Mouse (Mus musculus) hematopoietic stem cell, adult 5-6 weeks (primary cell): ENCODE results near the gene Gm12184. TPM values are rescaled to one million over a fixed set of nuclear protein-coding genes. Genes with fewer than 3 reads are reported as not detected.
"Not testable (repeated sequence)": the region's sequence is repeated elsewhere in the genome, so short reads cannot be mapped to it uniquely, and the experiment has no call there.

Source experiments
- ATAC-seq, 2 experiments: fragments of 125-278 bp in 1 of 2; replicated peaks in 1 of 2; 2 replicates each; pipeline ENCODE4 v1.8.0; 2016 to 2017; ENCODE audit warnings: inconsistent platforms in 2 of 2, mild to moderate bottlenecking in 2 of 2, moderate number of reproducible peaks in 2 of 2, low read depth in 1 of 2, moderate TSS enrichment in 1 of 2; ENCODE audit not compliant: low FRiP score in 2 of 2, poor library complexity in 2 of 2, severe bottlenecking in 2 of 2, insufficient read depth in 1 of 2, low TSS enrichment in 1 of 2
- total RNA-seq: library from RNA; stranded (forward); fragments of 172-1452, 232-1000 nt; gene quantifications from 2 replicates; pipeline ENCODE4 v1.2.3, GENCODE M21; 2017

The Gm12184 gene
- total RNA-seq, 1 experiment from 2014 or later, result 23.2 TPM

DNA sequence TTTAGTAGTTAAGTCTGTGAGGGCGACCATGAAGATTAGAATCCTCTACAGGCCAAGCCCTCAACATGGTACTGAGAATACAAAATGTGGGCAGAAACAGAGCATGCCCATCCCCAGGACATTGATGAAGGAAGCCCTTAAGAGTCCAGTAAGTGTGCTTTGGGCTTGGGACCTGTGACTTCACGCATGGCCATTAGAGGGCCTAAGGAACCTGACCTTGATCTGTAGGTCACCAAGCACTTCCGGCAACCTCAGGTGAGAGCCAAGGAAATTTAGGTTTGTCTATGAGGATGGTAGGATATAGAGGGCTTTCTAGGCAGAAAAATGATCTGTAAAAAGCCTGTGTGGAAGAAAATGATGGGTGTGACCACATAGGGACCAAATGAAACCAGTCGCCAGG, 30.2 kb downstream of the Gm12184 start:
- ATAC-seq, result no peak

DNA sequence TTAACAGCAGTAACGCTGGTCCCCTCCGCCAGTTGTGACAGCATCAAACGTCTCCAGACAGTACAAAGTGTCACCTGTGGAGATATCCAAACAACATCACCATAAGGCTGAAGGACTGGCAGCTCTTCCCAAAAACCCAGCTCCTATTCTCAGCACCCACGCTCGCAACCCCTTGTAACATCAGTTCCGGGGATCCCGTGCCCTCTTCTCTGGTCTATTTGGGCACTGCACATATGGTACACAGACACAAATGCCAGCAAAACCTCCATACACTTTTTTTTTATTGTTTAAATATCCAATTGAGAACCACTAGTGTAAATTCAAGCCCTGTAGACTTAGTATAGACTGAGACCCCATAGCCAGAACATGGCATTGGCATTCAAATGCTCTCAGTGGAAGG, 31.2 kb downstream of the Gm12184 start:
- ATAC-seq, result no peak

DNA sequence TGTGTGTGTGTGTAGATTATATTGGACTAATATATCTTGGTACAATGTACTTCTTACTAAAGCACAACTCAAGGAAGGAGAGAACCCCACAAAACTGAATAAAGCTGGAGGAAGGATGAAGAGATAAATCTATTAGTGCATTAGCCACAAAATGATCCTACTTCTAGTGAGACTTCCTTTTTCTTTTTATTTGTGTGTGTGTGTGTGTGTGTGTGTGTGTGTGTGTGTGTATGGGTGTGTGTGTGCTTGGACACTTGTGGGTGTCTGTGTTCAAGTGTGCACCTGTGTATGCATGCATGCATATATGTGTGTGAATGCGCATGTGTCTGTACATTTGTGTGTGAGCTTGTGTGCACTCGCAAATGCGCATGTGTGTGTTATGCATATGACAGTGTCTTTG, 33.3 kb downstream of the Gm12184 start:
- ATAC-seq, result no peak

DNA sequence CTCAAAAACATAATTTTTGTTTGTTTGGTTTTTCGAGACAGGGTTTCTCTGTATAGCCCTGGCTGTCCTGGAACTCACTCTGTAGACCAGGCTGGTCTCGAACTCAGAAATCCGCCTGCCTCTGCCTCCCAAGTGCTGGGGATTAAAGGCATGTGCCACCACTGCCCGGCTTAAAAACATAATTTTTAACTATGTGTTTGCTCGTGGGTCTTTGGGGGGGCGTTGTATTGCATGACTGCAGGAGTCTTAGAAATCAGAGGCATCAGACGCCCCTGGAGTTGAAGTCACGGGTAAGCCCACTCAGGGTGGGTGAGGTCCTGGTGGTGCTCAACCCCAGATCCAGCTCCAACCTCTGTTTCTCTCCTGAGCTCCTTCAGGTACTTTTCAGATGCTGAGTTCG, 34.6 kb downstream of the Gm12184 start:
- ATAC-seq, result not testable (repeated sequence)

DNA sequence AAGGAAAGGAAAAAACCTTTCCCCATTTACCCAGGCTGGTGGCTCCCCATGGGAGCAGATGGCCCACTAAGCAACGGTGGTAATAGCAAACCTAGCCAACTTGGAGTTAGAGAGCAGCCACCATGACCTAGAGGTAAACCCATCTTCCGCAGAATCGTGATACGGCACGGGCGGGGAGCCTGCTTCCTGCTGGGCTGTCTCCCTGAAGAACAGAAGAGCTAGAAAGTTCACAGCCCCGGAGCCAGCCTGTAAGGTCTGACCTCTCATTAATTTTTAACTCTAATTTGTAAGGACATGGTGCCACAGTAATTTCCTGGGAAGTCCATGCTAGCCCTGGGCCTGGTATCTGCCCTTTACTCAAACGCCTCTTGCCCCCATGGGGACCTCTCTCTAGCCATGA, 35.5 kb downstream of the Gm12184 start:
- ATAC-seq, result no peak

DNA sequence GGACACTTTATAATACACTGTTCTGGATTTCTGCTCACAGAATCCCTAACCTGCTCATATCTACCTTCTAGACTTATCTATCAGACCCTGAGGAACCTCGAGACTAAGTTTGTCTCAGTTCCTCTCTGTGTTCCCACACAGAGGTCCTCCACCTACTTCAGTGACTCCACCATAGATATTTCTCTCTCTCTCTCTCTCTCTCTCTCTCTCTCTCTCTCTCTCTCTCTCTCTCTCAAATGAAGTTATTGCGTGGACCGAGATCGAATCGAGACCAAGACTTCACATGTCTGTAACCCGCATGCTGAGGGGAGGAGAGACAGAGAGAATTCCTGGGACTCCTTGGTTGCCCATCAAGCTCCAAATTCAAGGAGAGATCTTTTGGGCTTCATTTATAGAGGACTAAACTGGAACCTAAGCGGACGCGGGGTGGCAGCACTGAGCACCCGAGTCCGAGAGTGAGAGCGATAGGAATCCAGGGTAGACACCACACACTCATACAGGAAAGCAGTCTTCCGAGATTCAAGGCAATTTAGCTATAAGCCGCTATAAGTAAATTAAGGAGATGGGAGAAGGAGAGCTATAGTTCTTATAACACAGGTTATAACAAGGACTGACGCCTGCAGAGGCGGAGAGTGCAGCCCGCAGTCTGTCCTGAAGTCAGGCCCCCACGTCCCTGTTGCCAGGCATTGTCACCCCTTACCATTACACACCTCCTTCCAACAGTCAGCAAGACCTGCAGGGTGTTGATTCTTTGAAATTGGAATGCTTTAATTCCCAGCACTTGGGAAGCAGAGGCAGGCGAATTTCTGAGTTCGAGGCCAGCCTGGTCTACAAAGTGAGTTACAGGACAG, 36.3 kb downstream of the Gm12184 start:
- ATAC-seq, result peak; percentile 47 to 66; a peak in 3 of 4 replicates

DNA sequence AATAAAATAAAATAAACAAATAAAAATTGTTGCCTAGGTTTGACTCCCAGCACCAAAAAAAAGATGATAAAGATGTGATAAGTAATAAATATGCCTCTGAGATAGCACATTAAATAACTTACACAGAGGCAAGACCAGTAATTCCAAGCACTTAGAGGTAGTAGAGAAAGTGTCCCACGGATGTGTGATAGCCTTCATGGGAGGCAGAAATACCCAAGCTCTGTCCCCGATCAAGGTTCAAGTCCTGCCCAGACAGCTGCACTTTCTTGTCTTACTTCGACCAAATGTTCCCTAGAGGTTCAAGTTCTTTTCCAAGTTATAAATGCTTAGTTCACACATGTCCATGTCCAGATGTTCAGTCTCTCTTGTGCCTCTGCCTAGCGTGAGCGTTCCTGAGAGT, 37.2 kb downstream of the Gm12184 start:
- ATAC-seq, result no peak

DNA sequence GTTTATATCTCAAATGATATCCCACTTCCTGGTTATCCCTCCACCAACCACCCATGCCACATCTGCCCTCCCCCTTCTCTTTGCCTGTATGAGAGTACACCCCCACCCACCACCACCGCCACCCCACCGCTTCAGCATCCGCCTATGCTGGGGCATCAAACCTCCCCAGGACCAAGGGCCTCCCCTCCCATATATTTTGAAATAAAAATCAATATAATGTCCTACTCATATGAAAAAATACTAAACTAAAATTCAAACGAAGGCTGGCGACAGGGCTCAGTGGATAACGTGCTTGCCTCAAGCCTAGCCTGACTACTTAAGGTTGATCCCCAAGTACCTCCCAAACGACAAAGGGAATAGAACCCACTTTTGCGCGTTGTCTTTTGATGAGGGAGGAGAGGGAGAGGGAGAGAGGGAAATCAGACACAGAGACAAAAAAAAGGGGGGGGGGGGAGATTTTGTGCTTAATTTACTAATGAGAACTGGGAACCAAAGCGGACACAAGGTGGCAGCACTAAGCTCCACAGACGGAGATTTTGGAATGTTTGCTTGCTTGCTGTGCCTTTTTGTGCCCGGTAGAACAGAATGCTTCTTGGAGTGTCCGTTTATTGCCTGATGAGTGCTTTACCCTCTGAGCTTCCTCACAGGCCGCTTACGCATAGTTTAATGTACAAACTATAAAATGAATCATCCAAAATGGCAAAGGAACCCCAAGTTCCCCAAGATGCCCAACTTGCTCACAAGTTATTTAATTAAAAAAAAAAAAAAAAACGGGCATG, 38.0 kb downstream of the Gm12184 start:
- peak; percentile 51 to 64 for ATAC-seq

DNA sequence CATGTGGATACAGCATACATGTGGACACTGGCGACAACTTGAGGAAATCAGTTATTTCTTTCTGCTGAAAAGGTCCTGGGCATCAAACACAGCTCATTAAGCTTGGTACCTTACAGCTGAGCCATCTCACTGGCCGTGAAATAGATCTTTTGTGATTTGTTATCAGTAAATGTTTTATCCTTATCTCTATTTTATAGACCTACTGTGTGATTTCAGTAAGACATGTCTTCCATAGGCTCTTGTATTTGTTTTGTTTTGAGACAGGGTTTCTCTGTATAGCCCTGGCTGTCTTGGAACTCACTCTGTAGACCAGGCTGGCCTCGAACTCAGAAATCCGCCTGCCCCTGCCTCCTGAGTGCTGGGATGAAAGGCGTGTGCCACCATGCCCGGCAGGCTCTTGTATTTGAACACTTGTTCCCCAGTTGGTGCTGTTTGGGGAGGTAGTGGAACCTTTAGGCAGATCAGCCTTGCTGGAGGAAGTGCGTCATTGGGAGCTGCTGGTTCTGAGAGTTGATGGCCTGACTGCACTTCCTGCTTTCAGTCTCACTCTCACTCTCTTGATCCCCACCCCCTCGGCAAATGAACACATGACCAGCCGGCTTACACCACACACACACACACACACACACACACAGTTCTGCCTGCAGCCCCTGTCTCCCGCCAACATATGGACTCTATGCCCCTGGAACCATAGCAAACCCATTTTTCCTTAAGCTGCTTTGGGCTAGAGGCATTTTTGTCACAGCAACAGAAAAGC, 38.8 kb downstream of the Gm12184 start:
- ATAC-seq, result peak; percentile 92

DNA sequence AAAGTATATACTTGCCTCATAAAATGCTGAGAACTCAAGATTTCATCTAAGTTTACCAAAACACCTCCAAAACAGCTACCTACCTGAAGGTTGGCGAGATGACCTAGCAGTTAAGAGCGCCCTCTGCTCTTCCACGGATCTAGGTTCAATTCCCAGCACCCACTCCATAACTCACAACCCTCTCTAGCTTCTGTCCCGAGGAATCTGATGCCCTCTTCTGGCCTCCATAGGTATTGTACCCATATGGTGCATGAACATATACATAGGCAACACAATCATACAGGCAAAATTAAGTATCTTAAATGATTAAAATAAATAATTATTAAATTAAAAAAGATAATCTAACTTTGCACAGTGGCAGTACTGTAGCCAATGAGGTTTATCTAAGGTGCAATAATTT, 44.2 kb downstream of the Gm12184 start:
- ATAC-seq, result no peak

DNA sequence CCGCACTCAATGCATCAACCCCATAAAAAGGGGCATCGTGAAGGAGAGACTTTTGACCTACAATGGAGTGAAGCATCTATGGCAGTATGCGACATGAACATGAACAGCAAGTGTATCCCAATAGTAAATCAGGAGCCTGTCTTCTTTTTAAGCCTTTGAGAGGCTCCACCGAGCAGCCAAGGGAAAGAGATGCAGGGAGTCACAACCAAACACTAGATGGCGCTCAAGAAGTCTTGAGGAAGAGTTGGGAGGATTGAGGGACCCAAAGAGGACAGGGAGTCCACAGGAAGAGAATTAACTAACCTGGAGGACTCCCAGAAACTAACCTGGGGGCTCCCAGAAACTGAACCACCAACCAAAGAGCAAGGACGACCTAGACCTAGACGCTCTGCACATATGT, 47.0 kb downstream of the Gm12184 start:
- peak; percentile 46 to 51; a peak in 2 of 4 replicates for ATAC-seq

DNA sequence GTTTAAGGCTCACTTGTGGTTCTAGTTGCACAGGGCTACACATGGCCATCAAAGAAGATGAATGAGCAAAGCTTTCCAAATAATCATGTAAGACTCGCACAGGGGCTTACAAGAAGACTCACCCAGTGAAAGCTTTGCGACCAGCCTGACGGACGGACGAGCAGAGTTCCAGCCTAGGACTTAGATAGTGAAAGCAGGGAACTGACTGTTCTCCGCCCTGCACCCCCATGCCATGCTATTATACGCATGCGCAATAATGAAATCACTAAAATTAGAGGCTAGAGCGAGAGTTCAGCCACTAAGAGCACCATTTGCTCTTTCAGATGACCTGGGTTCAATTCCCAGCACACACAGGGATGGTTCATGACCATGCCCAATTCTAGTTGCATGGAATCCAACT, 49.2 kb downstream of the Gm12184 start:
- no peak for ATAC-seq

DNA sequence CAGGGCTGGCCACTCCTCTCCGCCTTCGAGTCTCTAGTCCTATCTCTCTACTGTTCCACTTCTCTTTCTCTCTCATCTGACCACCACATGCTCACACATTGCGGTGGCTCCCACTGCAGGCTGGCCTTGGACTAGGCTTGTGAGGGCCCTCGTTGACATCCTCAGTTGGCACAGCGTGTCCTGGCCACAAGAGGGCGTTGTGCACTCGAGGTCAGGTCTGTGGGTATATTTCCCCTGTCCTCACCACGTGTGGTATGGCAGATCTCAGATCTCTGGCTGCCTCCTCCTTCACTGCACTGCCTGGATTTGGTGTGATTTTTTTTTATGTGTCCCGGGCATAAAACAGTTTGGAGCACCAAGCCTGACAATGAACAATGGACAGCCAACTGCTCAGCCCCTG, 49.8 kb downstream of the Gm12184 start:
- ATAC-seq, result 0 out of 4 replicates have a peak, but pooled peaks of 1 of the 2 experiments have one; percentile 21

DNA sequence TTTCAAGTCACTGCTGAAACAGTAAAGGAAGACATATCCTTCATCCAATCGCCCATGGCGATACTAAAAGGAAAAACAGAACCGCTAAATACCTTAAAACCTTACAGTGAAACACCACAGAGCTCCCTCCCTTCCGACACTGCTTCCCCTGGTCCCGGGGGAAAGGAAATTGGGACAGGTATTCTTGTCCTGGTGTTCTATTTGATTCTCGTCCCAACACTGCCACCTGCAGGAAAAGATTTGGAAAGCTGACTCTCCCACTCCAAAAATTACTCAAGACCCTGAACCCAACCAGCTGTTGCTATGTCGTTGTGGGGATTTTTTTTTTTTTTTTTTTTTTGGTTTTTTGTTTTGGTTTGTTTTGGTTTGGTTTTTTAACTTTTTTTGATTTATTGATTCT, 51.0 kb downstream of the Gm12184 start:
- peak in 1 of 2 experiments; percentile 43; a peak in 1 of 4 replicates for ATAC-seq
